Mouse (Mus musculus) adrenal gland, adult 2 months (tissue): ENCODE results near the gene Ssu2. TPM values are rescaled to one million over a fixed set of nuclear protein-coding genes. Genes with fewer than 3 reads are reported as not detected.
A peak's percentile ranks its signal among the peaks of the same experiment; 100 is the strongest.

Experiments used
- DNase-seq: peaks from one replicate; pipeline ENCODE4 v3.0.0; 2021
- long read RNA-seq: library from polyadenylated mRNA; stranded (forward); transcript quantifications from one replicate; pipeline ENCODE4 v2.0.0, GENCODE M21; 2021
- polyA plus RNA-seq: library from polyadenylated mRNA; depleted of rRNA; stranded (reverse); fragments of >200 nt; gene quantifications from 2 replicates; pipeline ENCODE4 v1.2.3, GENCODE M21; 2012; rRNA removed
- total RNA-seq, 2 experiments: library from RNA; stranded (reverse); gene quantifications; 2 replicates each; pipeline ENCODE4 v1.2.3; 2021

Ssu2 gene
- total RNA-seq (10 to 100 TPM in 1 of 2 experiments, under 1 TPM in 1; 0.59 to 27.0 TPM), polyA plus RNA-seq (29.5 and 47.1 TPM in 2 replicates)
- long read RNA-seq, partial matches to known transcripts: 1 of 1 reads
- long read RNA-seq, other reads (novel, unspliced or antisense): 0 of 1 reads

DNA sequence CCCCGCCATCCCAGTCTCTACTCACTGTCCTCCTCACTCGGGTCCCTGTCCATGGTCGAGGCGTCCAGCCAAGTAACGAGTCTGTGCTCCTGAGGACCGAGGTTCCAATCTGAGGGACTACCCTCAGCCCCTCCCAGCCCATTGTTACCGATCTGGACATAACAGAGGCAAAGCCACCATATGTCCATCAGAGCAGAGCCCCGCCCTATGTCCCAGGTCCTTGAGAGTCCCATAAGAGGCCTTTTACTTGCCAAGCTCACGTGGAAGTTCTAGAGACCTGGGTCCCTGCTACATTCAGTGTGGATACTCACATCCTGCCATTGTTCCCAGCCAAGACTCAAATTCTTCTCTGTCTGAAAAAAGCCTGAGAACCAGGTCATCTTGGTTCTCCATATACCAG is at the start of gene Ssu2:
Gene Ssu2, minus strand, starts transcription at position 77 of the 400 bp plus-strand sequence.
- DNase-seq: no peak

DNA sequence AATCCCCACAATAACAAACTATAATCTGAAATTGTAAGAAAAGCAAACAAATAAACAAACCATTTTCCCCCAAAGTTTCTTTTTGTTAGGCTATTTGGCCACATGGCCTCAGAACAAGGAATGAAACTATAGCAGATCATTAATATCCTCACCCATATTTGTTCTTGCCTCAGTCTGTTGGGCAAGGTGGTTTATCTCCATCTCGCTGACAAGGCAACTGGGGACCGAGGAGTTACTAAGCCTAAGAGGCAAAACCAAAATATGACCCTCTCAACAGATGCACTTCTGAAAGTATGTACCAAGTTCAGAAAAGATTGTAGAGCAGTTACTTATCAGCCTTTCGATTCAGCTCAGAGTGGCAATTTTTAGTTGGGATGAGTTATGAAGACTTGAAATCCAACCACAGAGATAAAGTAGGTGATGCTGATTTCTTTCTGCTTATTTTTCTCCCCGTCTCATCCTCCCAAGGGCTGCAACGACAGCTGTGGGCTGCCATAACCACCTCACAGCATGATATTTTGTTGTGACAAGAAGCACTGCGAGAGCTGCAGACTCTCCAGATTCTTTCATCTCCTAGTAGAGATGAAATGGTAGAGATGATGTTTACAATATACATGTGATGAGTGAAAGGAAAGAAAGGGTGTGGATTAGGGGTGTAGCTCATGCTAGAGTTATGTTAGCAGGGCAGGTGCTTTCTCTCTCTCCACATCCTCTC is 38.4 kb upstream of the Ssu2 start:
- no peak for DNase-seq

DNA sequence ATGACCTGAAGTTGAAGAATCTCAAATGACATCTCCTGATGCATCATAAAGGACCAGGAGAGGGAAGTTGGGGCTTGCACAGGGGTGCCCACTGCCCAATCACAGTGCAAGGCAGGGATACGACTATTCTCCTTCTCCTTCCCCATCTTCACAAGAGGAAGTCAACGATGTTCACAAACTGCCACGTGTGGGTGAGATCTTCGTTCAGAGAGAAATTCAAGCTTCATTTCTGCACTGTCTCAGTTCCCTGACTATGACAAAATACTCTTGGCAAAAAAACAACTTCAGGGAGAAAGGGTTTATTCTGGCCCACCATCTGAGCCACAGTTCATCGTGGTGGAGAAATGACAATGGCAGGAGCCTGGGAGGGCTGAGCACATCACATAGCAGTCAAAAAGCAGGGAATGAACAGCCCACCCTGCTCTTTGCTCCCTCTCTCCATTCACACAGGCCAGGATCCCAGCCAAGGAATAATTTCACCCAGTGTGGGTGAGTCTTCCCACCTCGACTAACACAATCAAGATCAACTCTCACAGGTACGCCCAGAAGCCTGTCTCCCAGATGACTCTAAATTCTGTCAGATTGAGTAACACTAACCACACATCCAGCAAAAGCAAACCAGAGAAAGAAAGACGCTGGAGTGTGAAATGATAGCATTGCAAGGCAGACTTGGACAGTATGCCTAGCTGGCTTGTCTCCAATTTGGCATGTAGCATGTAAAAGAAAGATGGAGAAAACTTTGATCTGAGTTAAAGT is 36.1 kb upstream of the Ssu2 start:
- DNase-seq: no peak

DNA sequence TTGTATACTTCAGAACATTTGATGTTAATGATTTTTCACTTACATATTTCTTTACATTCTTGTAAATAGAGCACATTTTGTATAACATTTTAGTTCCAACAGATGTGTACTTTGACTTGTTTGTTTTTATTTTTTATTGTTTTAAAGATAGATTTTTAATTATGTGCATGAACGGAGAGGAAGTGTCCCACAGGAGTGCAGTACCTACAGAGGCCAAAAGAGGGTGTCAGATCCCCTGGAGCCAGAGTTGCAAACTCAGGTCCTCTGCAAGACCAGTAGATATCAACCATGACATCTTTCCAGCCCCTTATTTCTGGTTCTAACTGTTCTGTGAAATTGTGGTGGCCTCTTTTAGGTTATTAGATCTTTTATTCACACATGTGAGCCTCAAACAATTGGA is 33.1 kb upstream of the Ssu2 start:
- DNase-seq: no peak

DNA sequence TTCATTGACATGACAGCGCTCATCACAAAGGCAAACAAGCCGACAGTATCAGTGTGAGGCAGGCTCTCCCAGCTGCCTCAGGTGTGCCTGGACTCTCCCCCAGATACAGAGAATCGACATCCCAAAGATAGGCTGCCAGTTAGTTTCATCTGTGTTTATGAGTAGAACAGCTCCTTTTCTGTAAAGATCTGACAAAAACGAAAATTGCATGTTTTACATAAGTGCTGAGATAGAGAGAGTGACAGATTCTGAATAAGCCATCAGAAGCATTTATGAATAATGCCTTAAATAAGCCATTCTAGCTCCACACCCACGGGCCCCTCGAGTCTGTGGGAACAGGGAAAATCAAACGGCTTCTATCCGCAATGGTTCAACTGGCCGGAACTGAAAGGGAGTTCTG is 31.5 kb upstream of the Ssu2 start:
- DNase-seq: no peak

DNA sequence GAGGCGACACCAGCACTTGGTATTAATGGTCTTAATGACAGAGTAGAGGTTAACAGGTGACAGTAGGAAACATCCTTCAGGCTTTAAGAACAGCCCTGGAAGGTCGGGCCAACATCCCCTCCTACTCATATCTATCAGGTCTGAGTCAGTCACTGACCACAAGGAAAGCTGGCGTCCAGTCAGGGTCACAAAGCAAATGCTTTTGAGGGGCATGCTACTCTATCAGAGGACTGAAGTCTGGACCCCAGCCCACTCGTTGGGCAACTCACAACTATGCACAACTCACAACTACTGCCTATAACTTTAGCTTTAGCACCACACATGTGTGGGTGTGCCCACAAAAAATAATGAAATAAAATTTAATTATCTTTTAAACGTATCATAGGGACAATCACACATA is 16.3 kb upstream of the Ssu2 start:
- peak; percentile 77 for DNase-seq

DNA sequence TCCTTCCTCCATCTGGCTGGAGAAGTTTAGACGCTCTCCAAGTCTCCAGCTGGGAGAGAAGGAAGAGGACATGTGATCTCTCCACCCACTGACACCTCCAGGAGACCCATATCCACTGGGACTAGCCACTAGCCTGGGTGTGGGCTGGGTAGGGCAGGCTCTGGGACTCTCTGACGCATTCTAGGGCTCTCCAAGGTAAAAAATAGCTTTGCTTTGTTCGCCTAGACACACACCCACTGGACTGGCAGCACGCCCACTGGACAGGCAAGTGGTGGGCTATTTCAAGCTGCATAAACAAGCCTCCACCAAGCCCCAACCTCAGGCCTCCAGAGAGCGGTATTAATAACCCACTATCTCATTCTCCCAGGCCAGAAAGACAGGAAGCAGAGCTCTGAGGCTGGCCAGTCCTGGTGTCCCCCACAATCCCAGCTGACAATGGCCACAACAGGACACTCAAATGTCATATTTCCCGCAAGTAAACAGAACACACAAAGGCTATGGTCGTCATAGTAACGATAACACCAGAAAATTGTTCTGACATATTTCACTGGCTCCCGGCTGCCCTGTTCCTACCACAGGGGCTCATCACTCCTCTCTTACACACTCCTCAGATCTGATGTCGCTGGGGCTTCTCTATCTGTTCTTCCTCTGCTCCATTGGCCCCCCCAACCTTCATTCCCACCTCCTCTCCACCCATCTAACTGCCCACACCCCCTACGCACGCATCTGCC is 14.3 kb upstream of the Ssu2 start:
- DNase-seq: peak; percentile 41

DNA sequence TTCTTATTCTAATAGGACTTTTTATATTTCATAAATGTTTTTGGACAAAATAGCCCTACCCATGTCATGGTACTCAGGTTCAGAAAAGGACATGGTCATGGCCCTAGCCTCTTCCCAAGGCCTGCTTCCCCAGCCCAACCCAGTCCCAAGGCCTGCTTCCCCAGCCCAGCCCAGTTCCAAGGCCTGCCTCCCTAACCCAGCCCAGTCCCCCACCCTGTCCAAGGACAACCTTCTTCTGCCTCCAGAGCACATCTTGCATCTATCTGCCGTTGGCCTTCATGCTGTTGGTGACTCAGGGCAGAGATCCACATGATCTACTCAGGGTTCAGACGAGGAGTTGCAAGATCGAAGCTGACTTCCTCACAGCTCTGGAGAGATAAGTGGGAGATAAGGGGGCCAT is 9.5 kb upstream of the Ssu2 start:
- DNase-seq: peak; percentile 93

DNA sequence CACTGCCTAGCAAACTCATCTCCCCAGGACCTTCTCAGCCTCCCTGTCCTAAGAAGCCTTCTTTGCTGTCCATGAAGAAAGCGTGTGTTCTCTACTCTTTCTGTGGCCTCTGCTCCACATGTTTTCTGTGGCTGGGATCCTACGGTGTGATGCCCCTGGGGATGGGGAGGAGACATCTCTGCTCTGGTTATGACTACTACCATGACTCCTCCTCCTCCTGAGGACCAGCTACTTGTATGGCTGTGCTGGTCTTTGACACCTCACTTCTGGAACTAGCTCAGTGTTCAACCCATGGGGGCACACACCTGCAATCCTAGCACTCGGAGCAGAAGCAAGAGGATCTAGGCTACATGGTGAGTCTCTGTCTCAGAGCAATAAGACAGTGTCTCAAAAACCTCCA is 8.5 kb upstream of the Ssu2 start:
- DNase-seq: no peak

DNA sequence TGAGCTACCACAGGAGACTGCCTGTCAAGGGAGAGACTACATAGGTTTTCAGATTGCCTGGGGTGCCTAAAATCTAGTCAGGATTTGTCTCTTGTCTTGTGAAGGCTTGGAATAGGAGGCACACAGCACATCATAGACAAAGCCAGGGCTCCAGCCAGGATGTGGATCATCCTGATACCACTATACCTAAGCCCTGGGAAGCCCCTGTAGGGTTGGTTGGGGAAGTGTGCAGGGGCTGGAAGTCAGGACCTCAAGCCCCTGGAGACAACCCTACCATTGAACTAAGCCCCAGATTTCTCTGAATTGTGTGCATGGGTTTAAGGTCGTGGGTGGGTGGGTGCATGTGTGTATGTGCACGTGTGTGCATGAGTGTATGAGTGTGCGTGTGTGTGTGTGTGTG is 562 bp upstream of the Ssu2 start:
- no peak for DNase-seq

DNA sequence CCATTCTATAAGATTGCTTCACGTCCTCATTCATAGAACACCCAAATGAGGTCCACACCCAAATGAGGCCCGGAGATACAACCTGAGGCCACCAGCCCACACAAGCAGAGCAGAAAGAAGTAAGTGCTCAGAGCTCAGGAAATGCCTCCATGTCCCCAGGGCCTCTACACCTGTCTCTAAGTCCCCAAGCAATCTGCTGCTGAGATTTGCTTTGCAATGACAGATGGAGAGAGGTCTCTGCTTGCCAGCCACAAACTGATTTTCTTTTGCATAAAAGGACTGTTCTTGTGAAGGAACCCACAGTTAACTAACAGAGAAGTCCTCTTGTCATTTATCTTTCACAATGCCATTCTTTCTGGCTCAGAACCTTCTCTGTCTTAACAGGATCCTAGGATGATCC is 1.6 kb downstream of the Ssu2 start:
- no peak for DNase-seq

DNA sequence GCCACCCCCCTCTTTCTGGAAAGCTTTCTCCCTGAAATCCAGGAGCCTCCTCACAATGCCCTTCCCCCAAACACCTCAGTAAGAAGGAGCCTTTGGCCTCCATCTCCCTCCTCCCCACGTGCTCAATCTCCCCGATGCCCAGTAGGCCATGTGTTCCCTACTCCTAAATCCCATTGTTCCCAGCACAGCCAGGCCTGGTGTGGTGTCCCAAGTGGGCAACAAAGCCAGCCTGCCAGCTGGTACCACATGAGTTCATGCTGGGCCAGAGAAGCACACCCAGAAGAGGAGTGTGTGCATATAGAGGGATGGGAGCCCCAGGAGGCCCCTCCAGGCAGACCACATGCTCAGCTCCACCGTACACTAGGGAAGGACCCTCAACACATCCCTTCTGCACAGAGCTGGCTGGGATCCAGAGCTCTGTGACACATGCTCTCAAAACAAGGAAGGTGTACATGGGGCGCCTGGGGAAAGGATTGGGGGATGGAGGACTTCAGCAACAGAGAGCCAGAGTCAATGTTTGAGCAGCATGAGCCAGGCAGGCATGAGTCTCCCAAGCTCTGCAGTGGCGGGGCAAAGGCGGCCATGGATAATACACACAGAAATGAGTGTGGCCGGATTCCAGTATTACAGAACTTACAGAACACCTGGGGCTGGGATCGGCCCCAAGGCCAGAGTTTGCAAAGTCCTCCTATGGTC is 4.7 kb downstream of the Ssu2 start:
- DNase-seq: no peak

DNA sequence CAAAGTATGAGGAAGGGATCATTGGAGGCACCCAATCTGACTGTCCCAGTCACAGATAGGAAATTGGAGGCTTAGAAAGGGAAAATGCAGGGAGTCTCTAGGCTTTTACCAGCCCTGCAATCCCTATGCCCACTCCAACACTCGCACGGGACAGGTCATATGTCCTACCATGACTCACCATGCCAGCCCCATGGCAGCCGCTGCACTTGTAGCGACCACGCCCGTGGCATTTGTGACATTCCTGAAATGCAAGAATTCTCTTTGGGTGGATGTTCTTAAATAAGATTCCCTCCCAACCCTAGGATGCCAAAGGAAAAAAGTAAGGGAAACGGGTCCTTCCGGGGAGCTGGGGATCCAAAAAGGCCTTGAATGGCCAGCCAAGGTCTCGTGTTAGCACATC is 8.8 kb downstream of the Ssu2 start:
- DNase-seq: no peak

DNA sequence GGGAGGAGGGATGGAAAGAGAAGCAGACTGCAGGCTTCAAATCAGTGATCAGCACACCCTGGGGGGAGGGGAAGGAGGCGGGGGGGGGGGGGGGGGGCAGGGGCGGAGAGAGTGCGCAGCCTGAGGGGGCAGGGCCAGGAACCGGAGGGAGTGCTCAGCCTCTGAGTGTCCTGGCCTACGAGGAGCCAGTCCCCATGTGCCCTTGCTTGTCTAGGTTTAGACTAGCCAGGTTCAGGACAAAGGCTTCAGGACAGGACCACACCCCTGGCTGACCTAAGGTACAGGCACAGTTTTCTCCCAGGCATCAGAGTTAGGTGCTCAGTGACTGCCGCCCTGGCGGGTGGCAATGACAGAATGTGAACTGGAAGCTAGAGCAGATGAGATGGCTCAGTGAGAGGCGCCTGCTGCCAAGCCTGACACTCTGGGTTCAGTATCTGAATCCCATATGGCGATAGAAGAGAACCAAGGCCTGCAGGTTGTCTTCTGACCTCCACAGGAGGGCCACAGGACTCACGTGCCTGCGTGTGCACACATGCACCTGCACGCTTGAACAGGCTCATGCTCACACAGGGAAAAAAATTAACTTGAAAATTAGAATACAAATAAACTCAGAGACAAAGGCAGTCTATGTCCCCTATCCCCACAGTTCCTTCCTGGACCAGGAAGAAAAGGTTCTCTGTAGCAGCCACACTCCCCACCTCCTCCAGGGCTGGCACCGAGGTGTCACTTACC is 12.0 kb downstream of the Ssu2 start:
- DNase-seq: no peak

DNA sequence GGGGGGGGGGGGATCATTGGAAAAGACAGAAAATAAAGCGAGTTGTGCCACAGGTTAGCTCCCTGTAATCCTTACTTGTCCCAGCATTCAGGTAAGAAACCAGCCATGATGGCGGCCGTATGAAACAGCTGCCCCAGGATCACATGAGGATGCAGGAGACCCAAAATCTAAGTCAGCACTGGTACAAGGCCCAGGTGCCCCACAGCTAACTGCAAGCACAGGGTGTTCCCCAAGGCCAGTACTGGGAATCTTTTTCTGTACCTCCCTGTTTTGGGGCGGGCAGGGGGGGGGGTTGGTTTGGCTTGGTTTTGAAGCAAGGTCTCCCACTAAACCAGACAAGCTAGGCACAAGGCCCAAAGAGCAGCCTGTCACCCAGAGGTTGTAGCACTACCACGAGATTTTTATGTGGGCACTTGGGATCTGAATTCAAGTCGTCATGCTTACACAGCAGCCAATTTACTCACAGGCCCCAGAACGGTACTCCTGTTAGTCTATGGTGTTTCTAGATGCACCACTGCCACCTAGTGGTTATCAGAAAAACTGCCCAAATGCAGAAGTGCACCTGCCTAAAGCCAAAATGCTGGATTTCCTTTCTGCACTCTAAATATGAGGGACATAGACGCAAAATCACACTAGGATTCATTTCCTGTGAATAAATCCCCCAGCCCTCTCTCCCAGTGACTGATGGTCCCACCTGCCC is 13.8 kb downstream of the Ssu2 start:
- no peak for DNase-seq

DNA sequence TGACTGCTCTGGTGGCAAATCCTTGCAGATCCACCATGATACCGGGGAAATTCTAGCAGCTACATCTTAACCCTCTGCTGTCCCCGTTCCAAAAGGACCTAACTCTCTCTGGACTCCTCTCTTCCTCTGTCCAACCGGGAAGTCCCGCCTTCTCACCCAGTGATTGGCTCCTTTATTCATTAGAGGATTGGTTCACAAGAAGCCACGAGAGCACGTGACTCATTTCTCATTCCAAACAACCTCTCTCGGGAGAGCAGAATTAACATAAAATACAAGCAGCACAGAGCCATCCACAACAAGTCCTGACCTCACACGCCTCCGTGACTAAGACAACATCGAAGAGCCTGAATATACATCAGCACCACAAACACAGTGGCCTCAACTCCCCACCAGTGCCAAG is 22.5 kb downstream of the Ssu2 start:
- no peak for DNase-seq

DNA sequence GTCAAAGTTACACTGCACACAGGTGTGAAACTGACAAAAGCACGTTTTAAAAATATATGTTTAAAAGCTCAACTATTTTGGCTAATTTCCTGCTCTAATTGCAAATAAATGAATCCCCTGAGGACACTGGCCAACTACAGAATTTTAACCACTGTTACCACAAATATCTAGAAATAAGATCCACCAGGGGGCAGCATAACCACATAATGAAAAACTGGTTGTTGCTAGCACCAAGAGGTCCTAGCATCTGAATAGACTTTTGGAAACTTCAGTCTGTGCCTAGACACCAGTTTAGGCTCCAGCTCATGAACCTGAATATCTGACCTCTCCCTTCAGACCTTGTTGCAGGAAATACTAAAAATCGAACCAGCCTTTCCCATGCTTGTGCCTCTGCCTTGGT is 23.2 kb downstream of the Ssu2 start:
- peak; percentile 58 for DNase-seq

DNA sequence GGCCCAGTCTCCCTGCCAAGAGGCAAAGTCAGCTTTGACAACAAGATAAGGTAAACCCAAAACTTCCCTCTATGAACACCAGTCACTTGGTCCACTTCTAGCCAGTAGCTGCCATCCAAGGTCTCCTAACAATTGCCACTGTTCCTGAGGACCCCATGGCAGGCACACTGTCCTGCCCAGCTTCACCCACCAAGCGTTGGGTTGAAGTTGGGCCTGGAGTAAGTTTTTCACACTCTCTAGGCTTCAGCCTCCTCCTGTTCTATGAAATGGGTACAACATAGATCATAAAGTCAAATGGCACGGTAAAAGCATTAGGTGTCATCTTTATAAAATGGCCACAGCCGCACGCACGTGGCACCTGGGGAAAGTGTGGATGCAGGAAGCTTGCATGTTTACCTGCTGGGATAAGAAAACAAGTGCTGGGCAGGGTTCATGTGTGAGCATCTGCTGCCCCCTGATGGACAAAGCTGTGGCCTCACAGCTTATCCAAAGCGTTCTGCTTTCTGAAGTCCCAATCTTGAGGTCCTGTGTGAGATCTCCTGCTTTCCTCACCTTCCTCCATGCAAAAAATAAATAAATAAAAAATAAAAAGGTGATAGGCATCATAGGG is 25.4 kb downstream of the Ssu2 start:
- peak; percentile 72 for DNase-seq

DNA sequence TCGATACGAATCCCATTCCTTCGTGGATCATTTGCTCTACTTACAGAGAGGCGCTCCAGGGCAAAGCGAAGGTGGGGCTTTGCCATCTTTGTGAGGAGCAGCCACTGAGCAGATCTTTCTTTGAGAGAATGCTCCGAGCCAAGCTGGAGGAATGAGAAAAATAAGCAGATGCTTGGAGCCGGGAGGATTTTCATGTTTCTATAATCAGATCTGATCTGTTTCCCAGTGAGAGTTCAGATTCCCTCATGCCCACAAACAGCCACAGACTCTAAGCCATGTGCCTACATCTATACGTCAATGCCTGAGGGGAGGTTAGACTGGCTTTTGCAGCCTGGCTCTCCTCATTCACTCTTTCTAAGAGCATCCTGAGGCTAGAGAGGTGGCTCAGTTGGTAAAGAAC is 27.1 kb downstream of the Ssu2 start:
- no peak for DNase-seq

DNA sequence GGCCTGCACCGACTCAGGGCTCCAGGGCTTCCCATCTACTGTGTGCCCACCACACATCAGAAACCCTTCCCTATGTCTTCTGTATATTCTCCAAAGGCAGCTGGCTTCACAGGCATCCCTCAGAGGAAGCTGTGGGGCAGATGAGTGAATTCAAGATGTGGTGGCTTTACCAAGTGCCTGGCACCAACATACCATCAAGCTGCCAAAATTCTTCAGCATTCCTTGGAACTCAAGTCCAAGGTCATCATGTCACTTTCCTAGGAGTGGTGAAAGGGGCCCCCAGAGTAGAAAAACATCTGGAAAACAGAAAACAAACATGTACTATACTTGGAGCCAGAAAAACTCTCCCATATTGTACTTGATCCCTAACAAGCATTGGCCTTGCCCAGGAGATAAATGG is 28.5 kb downstream of the Ssu2 start:
- no peak for DNase-seq
